Mouse (Mus musculus) E14TG2a.4 (cell line): ENCODE results near the gene Arhgef3.

Source experiments
- CTCF ChIP-seq: conservative IDR thresholded peaks from 2 replicates; pipeline ENCODE4 v1.5.1; 2014; ENCODE audit warnings: low read length
- POU5F1 ChIP-seq: IDR thresholded peaks from 2 replicates; pipeline ENCODE4 v1.6.1; 2014; ENCODE audit warnings: low read length, borderline replicate concordance

GRCm38 (mm10) chr14:27141486-27141885, 26.8 kb downstream of the Arhgef3 start:
- TF ChIP-seq POU5F1 = no peak
- TF ChIP-seq CTCF = no peak
